Mouse (Mus musculus) naive thymus-derived CD4-positive, alpha-beta T cell, adult 5 months (primary cell): ENCODE results near the gene Smagp. TPM values are rescaled to one million over a fixed set of nuclear protein-coding genes. Genes with fewer than 3 reads are reported as not detected.

Experiments used
- polyA plus RNA-seq: library from polyadenylated mRNA; unstranded; fragments of 100-300 nt; shearing (Covaris generic); gene quantifications from one replicate; pipeline ENCODE4 v1.2.1, GENCODE M21; 2017

Smagp gene
- polyA plus RNA-seq = 0.90 TPM

DNA sequence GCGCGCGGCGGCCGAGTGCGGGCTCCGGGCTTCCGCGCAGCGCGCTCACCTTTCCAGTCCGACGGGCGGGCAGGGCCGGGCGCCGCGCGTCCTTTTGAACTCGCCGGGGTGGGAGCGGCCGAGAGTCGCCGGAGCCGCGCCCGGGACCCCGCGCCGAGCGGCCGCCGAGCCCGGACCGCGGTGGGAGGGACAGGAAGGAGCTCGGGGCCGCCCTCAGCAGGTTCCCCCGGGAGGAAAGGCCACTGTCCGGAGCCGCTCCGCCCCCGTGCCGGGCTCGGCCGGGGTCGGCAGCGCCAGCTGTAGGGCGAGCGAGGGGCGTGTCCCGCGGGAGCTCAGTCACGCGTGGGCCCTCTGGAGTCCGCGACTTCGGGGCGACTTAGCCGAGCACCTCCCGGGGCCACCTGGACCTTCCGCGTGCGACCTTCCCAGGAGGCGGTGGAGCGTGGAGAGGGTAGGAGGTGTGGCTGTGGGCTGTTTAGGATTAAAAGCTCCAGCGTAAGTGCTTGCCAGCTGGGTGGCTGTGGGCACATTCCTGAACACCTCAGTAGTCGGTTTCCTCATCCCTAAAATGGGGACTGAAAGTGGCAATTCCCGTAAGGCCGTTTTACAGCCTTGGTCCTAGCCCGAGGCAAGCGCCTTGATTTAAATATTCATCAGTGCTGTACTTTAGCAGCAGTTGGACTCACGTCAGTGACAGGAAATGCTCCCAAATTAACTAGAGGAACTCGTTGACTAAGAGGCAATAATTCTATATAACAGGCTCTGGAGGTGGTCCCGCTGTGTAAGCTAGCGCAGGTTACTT lies at the start of gene Smagp:
Smagp (minus strand) TSS at position 241 of the 802 bp plus-strand sequence.

DNA sequence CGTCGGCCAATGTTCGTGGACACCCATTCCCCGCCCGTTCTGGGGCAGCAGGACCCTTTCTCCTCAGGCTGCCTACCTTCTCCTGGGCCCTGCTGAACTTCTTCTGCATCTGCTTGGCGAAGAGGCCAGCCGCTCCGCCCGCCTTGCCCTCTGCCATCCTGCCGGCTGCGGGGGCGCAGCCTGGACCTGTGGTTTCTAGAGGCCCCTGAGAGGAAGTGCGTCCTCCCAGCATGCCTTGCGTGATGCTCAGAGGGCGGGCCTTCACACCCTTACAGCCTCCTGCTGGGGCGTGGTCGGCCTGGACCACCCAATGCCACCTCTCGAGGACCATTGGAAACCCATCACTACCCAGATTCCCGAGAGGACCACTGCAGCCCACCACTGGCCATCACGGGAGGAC lies 32.6 kb upstream of the Smagp start, which contains the start of gene Bin2:
Bin2 (minus strand) TSS at position 217 of the 400 bp plus-strand sequence.

DNA sequence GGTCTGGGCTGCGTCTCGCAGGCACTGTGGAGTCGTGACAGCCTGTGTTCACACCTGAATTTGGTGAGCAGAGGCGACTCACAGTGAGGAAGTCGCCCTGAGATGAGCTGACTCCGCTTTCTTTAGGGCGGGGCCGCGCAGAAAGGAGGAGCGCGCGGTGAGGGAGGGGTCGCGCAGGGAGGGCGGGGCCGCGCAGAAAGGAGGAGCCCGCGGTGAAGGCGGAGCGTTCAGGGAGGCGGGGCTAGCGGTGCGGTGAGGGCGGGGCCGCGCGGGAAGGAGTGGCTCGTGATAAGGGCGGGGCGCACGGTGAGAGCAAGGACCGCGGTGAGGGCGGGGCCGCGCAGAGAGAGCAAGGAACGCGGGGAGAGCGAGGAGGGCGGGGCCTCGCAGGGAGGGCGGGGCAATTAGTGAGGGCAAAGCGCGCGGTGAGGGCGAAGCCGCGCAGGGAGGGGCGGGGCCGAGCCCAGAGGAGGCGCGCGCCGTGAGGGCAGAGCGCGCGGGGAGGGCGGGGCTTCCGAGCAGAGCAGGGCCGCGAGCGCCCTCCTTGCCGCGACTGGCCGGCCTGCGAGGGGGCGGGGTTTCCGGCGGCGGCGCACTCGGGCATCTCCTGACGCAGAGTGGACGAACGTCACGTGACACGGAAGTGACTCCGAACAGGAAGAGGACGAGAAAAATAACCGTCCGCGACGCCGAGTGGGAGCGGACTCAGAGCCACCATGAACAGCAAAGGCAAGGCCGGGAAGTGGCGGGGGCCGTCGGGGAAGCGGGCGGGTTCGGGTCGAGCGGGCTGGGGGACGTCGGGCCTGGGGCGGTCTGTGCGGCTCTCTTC lies 21.5 kb downstream of the Smagp start, which contains the start of gene Dazap2:
Dazap2 (plus strand) TSS at position 354 of the 829 bp plus-strand sequence.

DNA sequence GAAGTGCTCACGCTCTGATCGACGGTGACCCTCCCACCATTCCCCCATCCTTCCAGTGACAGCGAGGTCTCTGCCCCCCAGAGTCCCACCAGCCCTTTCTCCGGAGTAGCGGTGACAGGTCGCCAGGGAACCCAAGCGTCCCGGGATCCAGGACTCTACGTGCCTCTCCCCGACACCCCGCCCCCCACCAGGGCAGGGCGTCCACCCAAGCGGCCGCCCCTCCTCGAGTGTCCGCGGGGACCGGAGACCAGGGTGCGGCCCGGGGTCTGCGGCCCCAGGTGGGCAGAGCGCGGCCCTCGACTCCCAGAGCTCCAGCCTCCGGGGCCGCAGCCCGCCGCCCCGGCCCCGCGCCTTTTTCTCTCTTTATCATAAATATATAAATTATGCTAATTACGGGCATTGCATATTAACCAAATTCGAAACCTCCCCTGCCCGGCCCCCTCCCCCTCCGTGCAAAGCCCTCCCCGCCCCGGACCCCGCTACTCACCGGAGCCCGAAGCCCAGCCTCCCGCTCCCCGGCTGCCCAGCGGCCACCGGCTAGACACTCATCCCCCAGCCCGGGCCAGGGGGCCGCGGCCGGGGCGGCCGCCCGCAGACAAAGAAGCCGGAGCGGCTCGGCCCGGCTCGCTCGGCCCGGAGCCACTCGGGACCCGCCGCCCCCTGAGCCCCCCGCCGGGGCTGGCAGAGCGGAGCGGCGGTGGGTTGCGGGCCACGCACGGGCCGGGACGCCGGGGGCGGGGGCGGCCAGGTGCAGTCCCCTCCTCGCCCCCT lies 37.3 kb downstream of the Smagp start, which contains the start of gene Pou6f1:
Pou6f1 (minus strand) TSS at position 709 of the 771 bp plus-strand sequence.

Other genes with a start within 250 kb of the Smagp start
- gene Gm5475, start 214.8 kb downstream of the Smagp start, polyA plus RNA-seq = 0.14 TPM
- 34.9 TPM for gene Slc11a2, start 211.9 kb downstream of the Smagp start, polyA plus RNA-seq
- gene Letmd1, start 167.9 kb downstream of the Smagp start, polyA plus RNA-seq = 46.0 TPM
- 21.0 TPM for gene Csrnp2, start 141.5 kb downstream of the Smagp start, polyA plus RNA-seq
- 8.1 TPM for gene Tfcp2, start 84.9 kb downstream of the Smagp start, polyA plus RNA-seq
- gene Pou6f1, start 37.0 kb downstream of the Smagp start, polyA plus RNA-seq = 105 TPM
- 785 TPM for gene Dazap2, start 21.6 kb downstream of the Smagp start, polyA plus RNA-seq
- gene Bin2, start 32.6 kb upstream of the Smagp start, polyA plus RNA-seq = 544 TPM
- not detected for gene Cela1, start 51.0 kb upstream of the Smagp start, polyA plus RNA-seq
- gene Galnt6, start 92.4 kb upstream of the Smagp start, polyA plus RNA-seq = 349 TPM
- 8.6 TPM for gene Slc4a8, start 124.8 kb upstream of the Smagp start, polyA plus RNA-seq
- gene Scn8a, start 232.9 kb upstream of the Smagp start, polyA plus RNA-seq = not detected